Mouse (Mus musculus): ENCODE results near the gene Ppp3r1.

Ppp3r1 gene

DNA sequence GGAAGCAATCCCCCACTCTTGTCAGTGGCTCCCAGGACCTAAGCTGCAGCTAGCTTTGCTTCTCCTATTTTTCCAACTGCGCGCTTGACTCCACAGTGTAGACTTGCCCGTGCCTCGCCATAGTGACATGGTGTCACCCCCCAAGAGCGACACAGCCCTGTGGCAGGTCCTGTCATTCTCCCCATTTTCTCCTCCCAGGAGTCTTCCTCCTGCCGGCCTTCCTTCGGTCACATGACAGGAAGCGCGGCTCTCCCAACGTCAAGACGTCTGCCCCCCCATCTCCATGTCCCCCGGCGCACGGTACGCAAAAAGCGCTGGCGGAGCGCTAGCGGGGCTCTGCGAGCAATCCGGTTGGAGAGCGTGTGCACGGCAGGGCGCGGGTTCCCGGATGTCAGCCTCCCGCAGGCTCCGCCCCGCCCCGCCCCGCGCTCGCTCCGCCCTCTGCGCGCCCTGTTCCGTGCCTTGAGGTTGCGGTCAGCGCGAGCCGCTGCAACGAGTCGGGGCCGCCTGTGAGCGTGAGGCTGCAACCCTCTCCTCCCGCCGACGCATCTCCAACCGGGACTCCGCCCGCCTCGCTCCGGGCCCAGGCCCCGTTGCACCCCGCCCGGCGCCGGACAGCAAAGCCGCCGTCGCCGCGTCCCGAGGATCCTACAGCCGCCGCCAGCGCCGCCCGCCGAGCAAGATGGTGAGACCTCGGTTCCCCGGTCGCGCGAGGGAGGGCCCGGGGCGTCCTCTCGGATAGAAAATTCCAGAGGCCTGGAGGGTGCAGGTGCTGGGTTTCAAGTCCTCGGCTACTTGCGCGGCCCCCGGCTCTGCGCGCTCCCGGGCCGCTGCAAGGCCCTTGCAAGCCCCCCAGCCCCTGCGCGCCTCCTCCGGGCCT, at the start of gene Ppp3r1:
Gene Ppp3r1, plus strand, starts transcription at position 406 of the 880 bp plus-strand sequence.
- peak; percentile 98 for DNase-seq

DNA sequence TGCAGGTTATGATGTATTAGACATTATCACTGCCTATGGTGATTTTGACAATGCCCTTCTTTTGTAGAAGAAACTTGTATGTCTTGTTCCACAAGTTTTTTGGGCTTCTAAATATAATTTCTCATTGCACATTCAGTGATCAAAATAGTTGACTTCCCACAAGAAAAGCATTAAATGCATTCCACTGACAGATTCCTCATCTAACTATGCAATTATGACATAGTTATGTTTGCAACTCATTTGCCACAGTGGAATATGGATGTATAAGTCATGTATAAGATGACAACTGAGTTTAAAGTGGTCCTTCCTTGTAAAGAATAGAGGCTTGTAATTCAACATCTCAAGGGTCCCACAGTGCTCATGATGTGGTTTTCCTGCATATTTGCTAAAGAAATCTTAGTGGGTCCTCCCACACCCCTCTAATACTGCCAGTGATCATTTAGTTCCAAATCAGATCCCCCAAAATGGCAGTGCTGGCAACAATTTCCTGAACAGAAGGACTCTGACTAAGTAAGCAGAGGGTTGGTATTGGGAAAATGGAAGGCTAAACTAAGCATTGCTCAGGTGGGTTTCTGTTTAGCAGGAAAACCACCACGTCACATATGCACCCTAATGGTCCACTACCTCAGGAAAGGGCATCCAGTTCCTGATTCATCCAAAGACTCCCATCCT, 46.5 kb upstream of the Ppp3r1 start:
- DNase-seq: no peak

DNA sequence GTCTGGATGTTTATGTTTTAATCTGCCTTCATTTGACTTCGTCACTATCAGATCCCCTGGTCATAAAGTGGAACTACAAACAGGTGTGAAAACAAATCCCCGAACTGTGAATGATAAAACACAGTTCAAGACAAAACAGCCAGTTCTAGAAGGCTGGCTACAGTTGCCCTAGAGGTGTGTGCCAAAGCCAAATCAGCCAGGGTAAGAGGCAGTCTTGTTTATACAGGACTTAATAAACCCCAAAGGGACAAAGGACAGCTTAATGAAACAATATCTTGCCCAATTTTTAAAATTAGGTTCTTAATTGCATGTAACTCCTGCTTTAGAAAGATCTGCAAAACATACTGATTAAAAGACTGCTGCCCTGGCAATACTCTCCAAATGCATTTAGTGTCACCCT, 32.6 kb upstream of the Ppp3r1 start:
- no peak for DNase-seq

DNA sequence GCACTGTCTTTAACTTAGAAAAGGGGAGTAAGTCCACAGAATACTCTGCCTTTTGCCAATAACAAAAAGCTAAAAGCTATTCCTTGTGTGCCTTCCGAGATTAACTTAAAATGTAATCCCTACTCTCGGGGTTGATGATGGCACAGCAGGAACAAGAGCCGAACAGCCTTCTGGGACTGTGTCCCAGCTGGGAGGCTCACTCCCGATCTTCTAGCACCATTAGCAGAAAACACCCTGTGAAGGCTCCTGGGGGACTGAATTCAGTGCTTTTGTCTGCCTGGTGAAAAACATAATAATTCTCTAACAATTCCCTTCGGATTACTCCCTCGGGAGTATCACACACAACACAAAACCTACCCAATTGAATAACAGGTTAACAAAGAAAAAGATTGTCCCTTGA, 23.4 kb upstream of the Ppp3r1 start:
- DNase-seq: no peak

DNA sequence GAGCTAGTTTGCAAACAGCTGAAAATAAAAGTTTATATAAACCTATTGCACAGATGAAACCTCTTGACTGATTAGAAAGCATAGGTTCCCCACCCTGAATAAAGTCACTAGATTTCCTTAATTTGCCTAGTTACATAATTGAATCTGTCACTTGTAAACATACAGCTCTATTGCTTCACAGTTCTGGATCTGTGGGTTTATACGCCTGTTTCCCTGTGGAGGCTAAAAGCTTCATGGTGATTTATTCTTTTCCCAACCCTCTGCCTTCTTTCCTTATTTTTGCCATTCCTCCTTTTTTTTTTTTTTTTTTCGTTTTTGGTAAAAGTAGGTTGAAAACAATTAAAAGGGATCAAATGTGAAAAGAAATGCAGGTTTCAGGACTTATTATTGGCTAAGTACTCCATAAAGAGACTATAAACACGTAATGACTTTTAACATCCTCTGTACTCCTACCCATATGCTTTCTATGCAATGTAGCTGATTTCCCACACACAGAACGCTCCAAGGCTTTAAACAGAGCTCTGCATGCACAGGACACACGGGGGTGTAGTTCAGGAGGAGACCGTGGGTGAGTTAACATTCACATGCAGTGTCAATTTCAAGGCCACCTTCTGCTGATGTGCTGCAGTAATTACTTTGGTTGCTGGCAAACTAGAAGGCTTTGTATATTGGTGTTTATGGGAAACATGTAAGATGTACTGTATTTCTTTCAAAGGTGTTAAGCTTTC, 20.6 kb upstream of the Ppp3r1 start:
- no peak for DNase-seq

DNA sequence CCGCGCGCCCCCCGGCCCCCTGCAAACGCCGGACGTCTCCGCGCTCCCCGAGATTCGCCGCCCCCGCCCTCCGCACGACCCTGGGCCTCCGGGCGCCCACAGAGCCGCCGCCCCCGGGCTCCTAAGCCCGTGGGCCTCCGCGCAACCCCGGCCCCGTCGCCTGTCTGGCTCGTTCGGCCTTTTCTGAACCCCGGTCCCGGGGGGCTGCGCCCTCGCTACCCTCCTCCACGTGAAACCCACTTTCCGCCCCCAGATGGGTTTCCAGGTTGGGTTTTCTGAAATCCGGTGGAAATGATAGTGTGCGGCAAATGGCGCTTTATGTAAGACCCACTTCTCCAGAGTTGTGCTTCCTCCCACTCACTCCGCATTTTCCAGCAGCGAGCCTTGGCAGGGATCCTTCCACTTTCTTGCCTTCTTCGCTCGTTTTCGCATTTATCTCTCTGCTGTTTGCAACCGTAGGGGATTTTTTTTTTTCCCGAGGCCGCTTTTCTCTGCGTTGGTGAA, 727 bp downstream of the Ppp3r1 start:
- peak; percentile 70 for DNase-seq

DNA sequence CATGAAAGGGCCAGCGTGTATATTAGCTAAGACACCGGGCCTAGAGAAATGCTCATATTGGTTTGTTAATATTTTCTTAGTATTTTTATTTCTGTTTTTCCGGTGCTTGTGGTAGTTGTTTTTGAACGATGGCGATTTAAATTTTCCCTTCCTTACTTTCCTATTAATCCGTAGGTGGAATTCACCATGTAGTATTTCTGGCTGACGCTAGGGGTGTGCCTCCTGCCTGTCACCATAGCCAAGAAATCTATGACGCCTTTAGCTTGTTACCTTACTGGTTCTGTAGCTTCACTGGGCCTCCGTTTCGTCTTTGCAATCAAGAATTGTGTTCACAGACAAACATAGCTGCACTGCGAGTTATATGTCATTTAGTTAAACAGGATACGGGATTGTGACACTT, 1.2 kb downstream of the Ppp3r1 start:
- peak; percentile 76 for DNase-seq

DNA sequence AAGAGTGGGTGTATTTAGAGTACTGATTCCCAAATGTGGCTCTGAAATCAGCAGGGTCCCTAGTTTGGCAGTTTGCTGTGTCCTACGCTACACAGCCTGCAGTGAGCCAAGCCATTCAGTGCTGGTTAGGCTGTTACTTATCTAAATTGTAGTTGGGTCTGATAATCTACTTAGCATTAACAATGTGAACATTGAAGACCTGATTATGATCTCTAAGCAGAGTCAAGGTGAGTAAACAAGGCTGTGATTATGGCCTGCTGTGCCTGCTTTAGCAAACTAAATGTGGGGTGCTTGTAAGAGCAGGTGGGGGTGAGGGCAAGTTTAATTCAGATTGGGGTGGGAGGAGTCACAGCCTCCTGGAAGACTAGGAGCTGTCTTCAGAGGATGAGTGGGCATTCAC, 4.9 kb downstream of the Ppp3r1 start:
- DNase-seq: no peak

DNA sequence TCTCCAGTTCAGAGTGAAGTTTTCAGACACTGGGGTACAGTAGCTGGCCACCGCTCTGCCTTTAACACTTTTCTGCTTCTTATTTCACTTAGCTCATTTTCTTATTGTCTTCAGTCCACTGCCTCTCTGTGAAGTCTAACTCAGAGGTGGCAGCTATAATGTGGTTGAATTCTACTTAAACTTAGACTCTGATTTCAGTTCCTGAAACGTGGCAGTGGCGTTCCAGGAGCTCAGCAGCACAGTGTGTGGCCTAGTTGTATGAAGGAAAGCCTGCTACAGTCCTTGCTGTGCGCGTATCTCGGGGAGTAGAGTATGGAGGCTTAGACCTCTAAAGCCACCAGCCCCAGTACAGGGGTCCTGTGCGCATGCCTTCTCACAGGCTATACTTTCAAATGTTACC, 7.6 kb downstream of the Ppp3r1 start:
- no peak for DNase-seq

DNA sequence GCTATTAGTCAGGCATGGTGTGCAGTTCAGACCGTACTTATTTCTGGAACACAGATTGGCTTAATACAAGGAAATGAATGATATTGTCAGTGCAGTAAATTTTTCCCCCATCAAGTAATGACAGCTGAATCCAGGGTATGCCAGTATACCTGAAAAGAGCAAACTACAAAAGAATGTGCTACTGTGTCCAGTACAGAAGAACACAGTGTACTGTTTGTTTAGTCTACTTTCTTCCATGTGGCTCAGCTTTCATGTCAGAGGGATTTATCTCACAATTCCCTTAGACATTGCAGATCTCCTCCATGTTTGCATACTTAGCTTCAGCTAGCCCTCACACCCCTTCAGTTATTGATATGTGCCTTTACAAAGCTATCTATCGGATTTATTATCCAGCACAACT, 10.2 kb downstream of the Ppp3r1 start:
- DNase-seq: no peak

DNA sequence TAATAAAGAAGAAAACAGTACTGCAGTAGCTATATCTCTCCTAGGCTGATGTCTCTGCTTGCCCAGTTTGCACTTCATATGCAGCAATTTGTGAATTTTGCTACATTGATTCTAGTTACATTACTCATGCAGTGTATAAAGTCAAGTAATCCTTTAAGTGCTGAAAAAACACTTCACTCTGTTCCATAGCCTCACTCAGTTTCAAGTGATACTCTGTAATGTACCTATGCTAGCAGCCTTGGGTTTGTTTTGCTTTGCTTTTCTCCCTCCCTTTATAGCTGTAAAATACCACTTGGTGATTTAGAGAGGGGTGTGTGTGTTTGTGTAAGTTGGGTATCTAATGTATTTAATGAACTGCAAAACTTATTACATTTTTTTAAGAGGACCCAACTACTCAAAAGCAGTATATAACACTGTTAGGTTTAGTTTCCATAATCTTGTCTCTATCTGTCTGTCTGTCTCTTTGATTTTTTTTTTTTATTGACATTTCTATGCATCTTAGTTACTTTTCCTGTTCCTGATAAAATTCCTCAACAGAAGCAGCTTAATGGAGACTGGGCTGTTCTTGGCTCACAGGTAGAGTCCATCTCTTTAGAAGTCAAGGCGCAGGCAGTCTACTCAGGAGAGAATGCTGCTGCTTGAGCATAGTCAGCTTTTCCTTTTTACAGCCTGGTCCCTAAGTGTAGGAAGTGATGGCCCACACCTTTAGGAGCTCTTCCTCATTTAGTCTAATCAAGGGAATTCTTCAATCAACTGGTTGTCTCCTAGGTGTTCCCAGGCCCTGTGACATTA, 12.1 kb downstream of the Ppp3r1 start:
- DNase-seq: no peak

DNA sequence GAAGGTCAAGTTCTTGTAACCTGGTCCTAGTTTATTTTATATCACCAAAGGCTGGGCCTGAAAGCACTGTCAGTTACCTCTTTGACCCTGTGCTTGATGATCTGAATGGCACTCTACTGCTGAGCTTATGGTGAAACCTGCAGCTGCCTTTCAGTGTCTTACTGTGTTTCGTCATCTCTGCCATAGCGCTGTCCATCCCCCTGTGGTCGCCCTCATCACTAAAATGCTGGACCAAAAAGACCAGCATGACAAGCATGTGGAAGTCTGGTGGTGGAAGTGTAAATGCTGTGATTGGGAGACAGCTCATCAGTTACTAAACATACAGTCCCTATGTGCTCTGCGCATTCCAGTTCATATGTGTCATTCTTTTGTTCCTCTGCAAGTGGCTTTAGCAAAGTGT, 13.2 kb downstream of the Ppp3r1 start:
- no peak for DNase-seq

DNA sequence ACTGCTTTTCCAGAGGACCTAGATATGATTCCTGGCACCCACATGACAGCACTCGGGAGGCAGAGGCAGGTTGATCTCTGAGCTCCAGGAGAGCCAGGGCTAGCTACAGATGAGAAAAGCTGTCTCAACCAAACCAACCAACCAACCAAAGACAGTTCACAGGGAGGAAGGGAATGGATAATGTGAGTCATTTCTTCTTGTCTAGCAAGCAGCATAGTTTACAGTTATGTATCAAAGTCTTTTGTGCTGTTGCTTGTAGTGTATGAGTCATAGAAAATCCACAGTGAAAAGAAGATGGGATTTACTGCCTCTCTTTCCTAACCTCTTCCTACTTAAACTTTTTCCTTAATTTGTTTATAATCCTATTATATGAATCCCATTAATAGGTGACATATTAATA, 17.6 kb downstream of the Ppp3r1 start:
- DNase-seq: no peak

DNA sequence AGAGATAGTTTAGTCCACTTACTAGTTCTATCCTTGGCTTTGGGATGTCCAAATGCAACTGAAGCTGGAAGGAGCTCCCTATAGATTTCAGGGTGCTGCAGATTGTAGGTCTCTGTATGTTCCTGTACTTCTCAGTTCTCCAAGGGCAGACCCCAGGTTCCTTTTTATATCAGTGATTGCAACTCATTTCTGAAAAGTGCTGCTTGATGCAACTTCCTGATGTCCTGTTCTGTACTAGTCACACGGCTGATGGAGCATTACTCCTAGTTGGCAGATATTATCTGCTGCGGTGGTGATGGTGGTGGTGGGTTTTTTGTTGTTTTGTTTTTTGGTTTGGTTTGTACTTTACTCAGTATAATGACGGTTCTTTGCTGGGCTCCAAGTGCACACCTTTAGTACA, 21.7 kb downstream of the Ppp3r1 start:
- no peak for DNase-seq

DNA sequence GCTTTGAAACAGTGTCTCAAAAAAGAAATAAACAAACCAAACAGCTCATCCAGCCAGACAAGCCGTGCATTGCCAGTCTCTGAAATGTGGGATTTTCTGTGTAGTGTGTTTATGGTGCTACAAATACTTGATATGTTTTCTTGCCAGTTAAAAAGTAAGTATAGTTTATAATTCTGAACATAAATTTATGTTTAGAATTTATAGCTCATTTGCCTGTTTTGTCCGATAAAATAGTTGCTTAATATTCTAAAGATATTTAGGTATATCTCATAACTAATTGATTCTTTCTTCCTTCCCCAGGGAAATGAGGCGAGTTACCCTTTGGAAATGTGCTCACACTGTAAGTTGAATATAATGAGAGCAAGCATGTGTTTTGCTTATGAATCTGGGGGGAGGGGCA, 22.7 kb downstream of the Ppp3r1 start, which contains the start of gene Wdr92:
Gene Wdr92, plus strand, starts transcription at position 301 of the 400 bp plus-strand sequence.
- no peak for DNase-seq

DNA sequence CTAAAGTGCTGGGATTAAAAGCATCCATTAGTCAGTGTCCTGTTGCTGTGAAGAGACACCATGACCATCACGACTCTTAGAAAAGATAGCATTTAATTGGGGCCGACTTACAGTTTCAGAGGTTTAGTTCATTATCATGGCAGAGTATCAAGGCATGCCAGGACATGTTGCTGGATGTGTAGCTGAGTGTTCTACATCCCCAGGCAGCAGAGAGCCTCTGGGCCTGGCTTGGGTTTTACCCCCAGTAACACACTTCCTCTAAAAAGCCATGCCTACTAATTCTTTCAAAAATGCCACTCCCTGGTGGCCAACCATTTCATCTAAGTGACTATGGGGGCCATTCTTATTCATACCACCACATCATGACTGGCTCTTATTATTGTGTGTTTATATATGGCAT, 24.1 kb downstream of the Ppp3r1 start:
- no peak for DNase-seq

DNA sequence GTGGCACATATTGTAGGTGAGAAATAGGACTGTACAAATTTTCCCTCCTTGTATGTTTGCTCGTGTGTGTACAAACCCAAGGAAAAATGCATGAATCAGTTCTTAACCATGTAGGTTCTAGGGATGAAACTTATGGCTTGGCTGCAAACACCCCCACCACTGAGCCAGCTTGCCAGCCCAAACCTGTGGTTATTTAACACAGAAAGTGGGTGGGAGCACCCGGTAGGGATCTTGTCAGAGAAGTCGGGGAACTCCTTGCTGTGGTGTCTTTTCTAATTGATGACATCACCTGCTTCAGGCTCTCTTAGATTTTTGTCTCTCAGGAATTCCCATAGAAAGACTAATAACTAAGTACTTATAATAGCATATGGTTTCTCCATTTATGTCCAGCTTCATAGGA, 28.6 kb downstream of the Ppp3r1 start:
- no peak for DNase-seq

DNA sequence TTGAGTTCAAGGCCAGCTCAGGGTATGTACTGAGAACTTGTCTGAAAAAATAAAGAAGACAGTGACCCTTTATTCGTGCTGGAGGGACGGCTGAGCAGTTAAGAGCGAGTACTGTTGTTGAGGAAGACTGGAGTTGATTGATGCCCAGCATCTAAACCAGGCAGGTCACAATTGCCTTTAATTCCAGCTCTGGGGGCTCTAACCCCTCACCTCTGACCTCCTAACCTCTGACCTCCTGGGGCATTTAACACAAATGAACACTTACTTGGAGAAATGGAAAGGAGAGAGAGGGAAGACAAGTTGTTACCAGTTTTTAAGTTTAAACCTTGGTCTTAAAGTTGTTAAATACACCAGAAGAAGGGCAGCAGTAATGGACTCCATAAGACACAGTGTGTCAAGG, 29.7 kb downstream of the Ppp3r1 start:
- no peak for DNase-seq

DNA sequence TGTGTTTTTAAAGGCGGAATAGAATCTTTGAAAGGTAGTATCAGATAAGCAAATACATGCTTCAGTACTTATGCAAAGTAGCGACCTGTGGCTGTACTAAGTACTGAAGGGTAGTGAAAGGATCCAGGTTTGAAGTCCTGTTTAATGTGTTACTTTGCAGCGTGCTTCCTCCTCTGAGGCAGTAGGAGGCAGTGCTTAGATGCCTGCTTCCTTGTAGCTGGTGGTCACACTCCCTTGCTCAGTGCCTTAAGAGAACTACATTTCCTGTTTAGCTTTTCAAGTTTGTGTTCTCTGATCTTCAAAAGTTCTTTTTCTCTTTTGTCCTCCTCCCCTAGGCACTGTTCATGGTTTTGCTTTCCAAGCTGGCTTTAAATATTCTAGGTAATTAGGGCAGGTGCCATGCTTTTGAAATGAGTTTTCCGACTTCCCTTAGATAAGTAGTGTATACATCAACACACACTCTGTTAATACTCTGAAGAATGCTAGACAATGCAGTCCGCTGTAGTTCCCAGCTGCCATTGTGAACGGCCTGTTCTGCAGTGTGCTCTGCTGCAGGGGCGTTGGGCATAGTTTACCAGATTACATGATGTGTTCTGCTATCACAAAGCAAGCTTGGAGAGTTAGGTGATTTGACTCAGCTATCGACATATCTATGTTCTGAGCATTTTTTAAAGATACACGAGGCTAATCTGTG, 33.2 kb downstream of the Ppp3r1 start:
- no peak for DNase-seq

DNA sequence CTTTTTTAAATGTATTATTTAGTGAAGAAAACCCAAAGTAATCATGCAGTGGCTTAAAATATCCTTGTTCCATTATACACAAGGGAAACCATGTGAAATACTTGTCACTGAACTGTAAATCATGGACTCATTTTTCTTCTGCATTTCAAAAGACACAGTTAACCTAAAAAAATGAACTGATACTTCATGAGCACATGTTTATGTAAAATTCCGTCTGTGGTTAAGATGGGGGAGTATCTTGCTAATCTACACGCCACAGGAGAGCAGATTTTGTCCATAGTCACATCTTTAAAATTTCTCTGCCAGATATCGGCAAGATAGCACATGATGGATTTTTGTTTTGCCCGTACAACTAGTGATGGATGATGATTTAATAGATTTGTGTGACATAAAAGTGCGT, 40.1 kb downstream of the Ppp3r1 start:
- DNase-seq: no peak

DNA sequence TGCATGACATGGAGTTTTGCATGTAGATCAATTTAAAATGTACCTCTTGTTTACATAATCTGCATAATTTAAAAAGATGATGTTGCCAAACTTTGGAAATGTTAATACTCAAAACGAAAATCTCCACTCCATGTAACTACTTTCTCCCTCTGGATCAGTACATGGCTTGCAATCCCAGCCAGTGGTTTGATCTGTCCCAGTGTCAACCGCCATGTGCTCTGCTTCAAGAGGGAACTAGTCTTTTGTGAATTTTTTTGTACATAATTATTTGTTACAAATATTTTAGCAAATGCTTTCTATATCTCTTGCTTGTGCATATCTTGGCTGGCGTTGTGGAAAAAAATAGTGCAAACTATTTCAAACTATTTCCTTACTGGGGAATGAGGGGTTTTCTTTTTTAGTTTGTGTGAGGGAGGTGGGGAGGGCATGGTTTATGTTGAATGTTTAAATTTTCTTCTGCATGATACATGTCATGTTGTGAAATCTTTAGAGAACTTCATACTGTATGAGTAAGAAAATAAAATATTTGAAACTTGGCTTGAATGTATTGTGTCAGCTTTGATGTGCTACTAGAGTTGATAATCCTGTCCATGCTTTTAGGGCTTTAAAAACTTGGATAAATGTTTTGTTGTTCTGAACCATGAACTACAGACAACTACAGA, 40.9 kb downstream of the Ppp3r1 start:
- no peak for DNase-seq

Data from cerebellum, adult 9-11 months (tissue).